Mouse (Mus musculus) monocyte, adult 2 months (primary cell): ENCODE results near the gene Rcn1.

Experiments
- DNase-seq, 2 experiments: peaks; one replicate each; pipeline ENCODE4 v3.0.0; 2022; ENCODE audit warnings: low spot score in 2 of 2, low read depth in 1 of 2

The Rcn1 gene

DNA sequence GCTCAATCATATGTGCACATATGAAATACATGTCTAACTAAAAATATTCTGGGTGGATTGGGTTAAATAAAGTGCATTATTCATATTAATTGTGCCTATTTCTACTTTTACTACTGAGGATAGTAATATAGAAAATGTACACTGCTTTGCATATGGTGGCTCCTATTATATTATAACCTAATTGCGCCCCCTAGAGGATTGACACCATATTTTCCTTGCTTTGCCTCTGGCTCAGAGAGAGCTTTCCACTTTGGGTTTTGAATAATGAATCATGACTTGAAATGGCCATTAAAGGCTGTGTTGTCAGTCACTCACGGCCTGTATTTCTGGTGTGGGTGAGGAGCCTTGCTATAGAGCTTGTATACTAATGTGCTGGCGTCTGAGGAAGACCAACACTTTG is 59.1 kb downstream of the Rcn1 start:
- DNase-seq: no peak

DNA sequence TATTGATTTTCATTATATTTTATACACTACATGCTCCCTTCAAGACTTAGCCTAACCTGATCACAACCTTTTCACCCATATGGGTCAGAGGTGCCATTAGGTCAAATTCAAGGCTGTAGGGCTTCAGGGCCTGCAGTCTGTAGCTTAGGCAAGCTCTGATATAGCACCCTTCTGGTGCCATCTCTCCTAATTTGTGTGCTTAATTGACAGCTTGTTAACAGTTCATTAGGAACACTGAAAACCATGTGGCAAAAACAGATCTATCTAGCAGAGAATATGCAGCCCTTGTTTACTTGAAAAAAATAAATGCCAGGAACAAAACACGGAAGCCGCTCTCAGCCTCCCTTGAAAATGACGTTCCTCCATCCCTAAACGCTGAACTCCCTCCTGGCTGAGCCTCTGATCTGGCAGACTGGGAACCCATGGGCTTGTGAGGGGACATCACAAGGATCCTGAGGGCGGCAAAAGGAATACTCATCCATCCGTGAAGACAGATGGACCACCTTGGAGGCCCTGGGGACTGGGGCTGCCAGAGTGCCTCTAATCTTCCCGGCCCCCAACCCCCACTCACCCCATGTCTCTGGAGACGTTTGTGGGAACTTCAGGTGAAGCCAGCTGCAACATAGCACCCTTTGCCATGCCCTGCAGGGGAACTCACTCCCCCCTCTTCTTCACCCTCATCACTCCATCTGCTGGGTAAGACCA is 61.8 kb downstream of the Rcn1 start:
- no peak for DNase-seq

DNA sequence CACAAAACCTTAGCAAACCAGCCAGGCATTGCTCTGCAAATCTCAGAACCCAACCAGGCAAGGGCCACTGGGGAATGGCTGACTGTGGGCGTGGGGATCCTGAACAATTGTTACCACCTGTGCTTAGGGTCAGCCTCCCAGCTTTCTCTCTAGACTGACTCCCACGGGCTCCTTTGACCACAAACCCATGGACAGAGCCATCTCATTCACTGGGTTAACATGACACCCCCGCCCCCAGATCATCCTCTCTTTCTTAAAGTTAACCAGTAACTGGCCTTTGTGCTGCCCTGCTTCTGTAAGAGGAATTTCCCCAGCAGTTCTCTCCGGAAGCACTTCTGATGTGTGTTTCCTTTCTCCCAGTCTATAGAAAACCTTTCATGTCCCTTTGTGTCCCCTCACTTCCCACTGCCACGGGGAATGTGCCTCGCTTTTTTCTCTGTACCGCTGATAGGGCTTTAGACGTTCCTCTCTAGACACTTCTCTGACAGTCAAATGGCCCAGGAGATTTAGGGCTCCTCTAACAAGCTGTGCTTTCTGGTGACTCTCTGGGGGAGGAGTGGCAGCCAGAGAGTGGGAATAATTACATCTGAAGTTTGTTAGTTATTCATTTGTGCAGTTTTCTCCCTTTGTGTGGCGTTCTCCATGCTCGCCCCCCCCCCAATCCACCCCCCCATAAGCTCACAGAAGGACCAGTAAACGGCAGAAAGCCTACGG is 62.6 kb downstream of the Rcn1 start:
- DNase-seq: no peak
